Mouse (Mus musculus): ENCODE data around the gene Olfr1331. TPM values are rescaled to one million over a fixed set of nuclear protein-coding genes. Genes with fewer than 3 reads are reported as not detected.
"Not testable (repeated sequence)": the region's sequence is repeated elsewhere in the genome, so short reads cannot be mapped to it uniquely, and the experiment has no call there.

The Olfr1331 gene
- polyA plus RNA-seq (2014; fragmentation: Nextera tagmentation; extraction: Ambion mirVana) = not detected in 2 replicates

DNA sequence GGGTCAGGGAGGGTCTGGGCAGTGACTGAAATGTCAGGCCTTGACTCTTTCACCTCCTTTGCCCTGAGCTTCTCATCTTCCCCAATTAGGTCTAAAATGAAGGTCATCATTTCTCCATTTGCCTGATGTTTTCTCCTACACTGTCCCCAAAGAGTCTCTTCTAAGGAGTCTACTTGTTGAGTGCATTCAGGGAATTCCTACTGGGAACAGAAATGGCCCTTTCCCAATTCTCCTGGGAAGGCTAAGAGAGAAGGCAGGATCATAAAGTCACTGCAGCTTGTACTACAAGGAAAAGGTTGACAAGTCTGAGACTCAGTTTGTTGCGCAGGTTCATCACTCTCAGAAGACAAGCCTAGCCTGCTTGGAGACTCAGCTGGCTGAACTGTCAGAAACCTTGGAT lies at the start of gene Olfr1331:
Gene Olfr1331, plus strand, starts transcription at position 301 of the 400 bp plus-strand sequence.
- Histone ChIP-seq H3K4me3 (ENCODE audit: low read depth, low read length) (no peak within 1 kb of the TSS), H3K9ac (ENCODE audit: low read depth, low read length) (no peak within 1 kb of the TSS), H3K4me2 (no peak within 1 kb of the TSS), H3K4me1 (replicated peaks; ENCODE audit: control insufficient read depth, insufficient read depth, low read length) (no peaks in the 10 kb centered on the region), H3K27me3 (replicated peaks; ENCODE audit: control insufficient read depth, insufficient read depth, low read length) (no peaks in the 10 kb centered on the region), H3K27ac (ENCODE audit: low read depth, low read length) (no peak within 1 kb of the TSS), H3K36me3 (ENCODE audit: control insufficient read depth, insufficient read depth, low read length) (no peaks in the 10 kb centered on the region), H3K9me3 (ENCODE audit: control insufficient read depth, low read length) (no peaks in the 10 kb centered on the region)
- ATAC-seq (replicated peaks; ENCODE audit: low FRiP score) (no peak), DNase-seq (ENCODE audit: low spot score) (no peak)
- WGBS = 88% methylated on average over 1 of the region's 1 CpGs

DNA sequence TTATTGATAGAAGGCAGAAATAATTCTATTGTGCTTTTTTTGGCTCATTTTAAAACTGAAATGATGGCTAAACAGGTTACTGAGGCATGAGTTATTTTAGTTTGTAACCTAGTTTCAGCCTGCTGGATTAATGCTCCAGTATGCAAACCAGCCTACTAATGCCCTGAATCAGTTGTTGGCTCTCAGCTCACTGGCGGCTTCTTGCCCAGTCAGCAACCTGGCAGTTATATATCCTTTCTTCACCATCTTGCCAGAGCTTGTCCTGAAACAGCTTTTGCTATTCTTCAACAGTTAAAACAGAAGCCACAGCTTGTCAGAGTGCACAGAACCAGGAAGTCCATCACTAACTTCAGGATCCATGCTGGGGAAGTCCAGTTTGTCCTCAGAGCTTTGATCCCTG lies 45.5 kb upstream of the Olfr1331 start:
- no peak for ATAC-seq (replicated peaks; ENCODE audit: low FRiP score)
- no peak overlapping the region for H3K27ac ChIP-seq (ENCODE audit: low read depth, low read length)
- 83% methylated on average over 1 of the region's 1 CpGs for WGBS
- H3K9ac ChIP-seq (ENCODE audit: low read depth, low read length) = no peak overlapping the region
- no peaks in the 10 kb centered on the region for H3K4me1 ChIP-seq (replicated peaks; ENCODE audit: control insufficient read depth, insufficient read depth, low read length)
- H3K27me3 ChIP-seq (replicated peaks; ENCODE audit: control insufficient read depth, insufficient read depth, low read length) = no peaks in the 10 kb centered on the region
- H3K36me3 ChIP-seq (ENCODE audit: control insufficient read depth, insufficient read depth, low read length) = no peaks in the 10 kb centered on the region
- no peak overlapping the region for H3K4me2 ChIP-seq
- no peak overlapping the region for H3K4me3 ChIP-seq (ENCODE audit: low read depth, low read length)
- DNase-seq (ENCODE audit: low spot score) = no peak
- no peaks in the 10 kb centered on the region for H3K9me3 ChIP-seq (ENCODE audit: control insufficient read depth, low read length)

DNA sequence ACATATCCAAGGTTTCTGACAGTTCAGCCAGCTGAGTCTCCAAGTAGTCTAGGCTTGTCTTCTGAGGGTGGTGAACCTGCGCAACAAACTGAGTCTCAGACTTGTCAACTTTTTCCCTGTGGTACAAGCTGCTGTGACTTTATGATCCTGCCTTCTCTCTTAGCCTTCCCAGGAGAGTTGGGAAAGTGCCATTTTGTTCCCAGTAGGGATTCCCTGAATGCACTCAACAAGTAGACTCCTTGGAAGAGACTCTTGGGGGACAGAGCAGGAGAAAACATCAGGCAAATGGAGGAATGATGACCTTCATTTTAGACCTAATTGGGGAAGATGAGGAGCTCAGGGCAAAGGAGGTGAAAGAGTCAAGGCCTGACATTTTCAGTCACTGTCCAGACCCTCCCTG lies 28.3 kb upstream of the Olfr1331 start, which contains the start of gene Olfr1333:
Gene Olfr1333, minus strand, starts transcription at position 101 of the 400 bp plus-strand sequence.
- no peak within 1 kb of the TSS for H3K4me3 ChIP-seq (ENCODE audit: low read depth, low read length)
- H3K9ac ChIP-seq (ENCODE audit: low read depth, low read length) = no peak within 1 kb of the TSS
- H3K36me3 ChIP-seq (ENCODE audit: control insufficient read depth, insufficient read depth, low read length) = no peaks in the 10 kb centered on the region
- no peaks in the 10 kb centered on the region for H3K9me3 ChIP-seq (ENCODE audit: control insufficient read depth, low read length)
- 94% methylated on average over 1 of the region's 1 CpGs for WGBS
- no peak within 1 kb of the TSS for H3K27ac ChIP-seq (ENCODE audit: low read depth, low read length)
- DNase-seq (ENCODE audit: low spot score) = no peak
- no peak within 1 kb of the TSS for H3K4me2 ChIP-seq
- no peaks in the 10 kb centered on the region for H3K27me3 ChIP-seq (replicated peaks; ENCODE audit: control insufficient read depth, insufficient read depth, low read length)
- H3K4me1 ChIP-seq (replicated peaks; ENCODE audit: control insufficient read depth, insufficient read depth, low read length) = no peaks in the 10 kb centered on the region
- ATAC-seq (replicated peaks; ENCODE audit: low FRiP score) = no peak

DNA sequence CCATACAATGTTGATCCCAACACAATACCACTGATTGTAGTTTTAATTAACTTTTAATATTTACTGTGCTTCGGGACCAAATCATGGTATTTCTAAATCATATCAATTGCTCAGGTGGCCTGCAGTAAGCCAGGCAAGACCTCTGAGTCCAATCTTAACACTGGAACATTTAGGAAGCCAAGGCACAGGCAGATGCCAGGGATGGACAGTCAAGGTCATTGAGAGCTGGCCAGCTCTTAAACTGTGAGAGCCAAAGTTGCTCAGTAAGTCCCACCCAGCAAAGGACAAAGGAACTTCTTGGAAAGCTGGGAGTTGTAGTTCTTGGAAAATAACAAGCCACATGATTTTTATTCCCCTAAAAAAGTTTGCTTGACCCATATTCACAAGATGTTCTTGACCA lies 2.7 kb upstream of the Olfr1331 start:
- DNase-seq (ENCODE audit: low spot score) (no peak), ATAC-seq (replicated peaks; ENCODE audit: low FRiP score) (no peak)
- Histone ChIP-seq H3K27me3 (replicated peaks; ENCODE audit: control insufficient read depth, insufficient read depth, low read length) (no peaks in the 10 kb centered on the region), H3K9me3 (ENCODE audit: control insufficient read depth, low read length) (no peaks in the 10 kb centered on the region), H3K9ac (ENCODE audit: low read depth, low read length) (no peak overlapping the region), H3K4me3 (ENCODE audit: low read depth, low read length) (no peak overlapping the region), H3K36me3 (ENCODE audit: control insufficient read depth, insufficient read depth, low read length) (no peaks in the 10 kb centered on the region), H3K4me2 (no peak overlapping the region), H3K4me1 (replicated peaks; ENCODE audit: control insufficient read depth, insufficient read depth, low read length) (no peaks in the 10 kb centered on the region), H3K27ac (ENCODE audit: low read depth, low read length) (no peak overlapping the region)
- WGBS = 75% methylated on average over 1 of the region's 1 CpGs

DNA sequence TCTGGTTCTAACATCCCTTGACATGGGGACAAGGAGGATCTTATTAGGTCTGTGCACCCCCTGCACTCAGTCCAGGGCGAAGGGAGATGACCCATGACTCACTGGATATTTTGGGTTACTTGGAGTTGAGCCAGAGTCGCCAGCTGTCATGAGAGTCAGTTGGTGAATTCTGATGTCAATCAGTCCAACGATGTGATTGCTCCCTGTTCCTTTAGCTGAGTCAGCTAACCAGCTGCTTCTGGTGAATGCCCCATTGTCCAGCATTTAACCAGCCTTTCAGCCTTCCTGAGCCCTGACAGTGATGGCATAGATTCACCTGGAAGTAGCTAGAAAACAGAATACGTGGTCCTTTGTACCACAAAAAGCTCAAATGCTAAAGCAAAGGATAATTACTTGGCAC lies 1.7 kb upstream of the Olfr1331 start:
- Histone ChIP-seq H3K9me3 (ENCODE audit: control insufficient read depth, low read length) (no peaks in the 10 kb centered on the region), H3K4me2 (no peak overlapping the region), H3K4me3 (ENCODE audit: low read depth, low read length) (no peak overlapping the region), H3K9ac (ENCODE audit: low read depth, low read length) (no peak overlapping the region), H3K27ac (ENCODE audit: low read depth, low read length) (no peak overlapping the region), H3K36me3 (ENCODE audit: control insufficient read depth, insufficient read depth, low read length) (no peaks in the 10 kb centered on the region), H3K27me3 (replicated peaks; ENCODE audit: control insufficient read depth, insufficient read depth, low read length) (no peaks in the 10 kb centered on the region), H3K4me1 (replicated peaks; ENCODE audit: control insufficient read depth, insufficient read depth, low read length) (no peaks in the 10 kb centered on the region)
- DNase-seq (ENCODE audit: low spot score) = no peak
- no peak for ATAC-seq (replicated peaks; ENCODE audit: low FRiP score)
- 52% methylated on average over 4 of the region's 4 CpGs for WGBS

DNA sequence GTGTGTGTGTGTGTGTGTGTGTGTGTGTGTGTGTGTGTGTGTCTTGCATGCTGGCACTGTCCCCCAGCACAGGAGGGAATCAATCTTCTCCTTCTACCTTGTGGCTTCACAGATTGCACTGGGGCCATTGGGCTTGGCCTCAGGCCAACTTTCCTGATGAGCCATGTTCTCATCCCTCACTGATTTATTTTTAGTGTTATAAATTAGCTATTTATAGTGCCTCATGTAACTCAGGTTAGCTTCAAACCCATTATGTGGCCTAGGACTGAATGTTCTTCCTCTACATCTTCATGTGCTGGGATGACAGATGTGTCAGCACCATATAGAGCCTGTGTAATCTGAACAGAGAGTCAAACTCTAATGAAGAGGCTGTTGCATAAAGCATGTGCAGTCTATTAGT lies 3.1 kb downstream of the Olfr1331 start:
- Histone ChIP-seq H3K27me3 (replicated peaks; ENCODE audit: control insufficient read depth, insufficient read depth, low read length) (no peaks in the 10 kb centered on the region), H3K9me3 (ENCODE audit: control insufficient read depth, low read length) (no peaks in the 10 kb centered on the region), H3K27ac (ENCODE audit: low read depth, low read length) (no peak overlapping the region), H3K36me3 (ENCODE audit: control insufficient read depth, insufficient read depth, low read length) (no peaks in the 10 kb centered on the region), H3K4me3 (ENCODE audit: low read depth, low read length) (no peak overlapping the region), H3K9ac (ENCODE audit: low read depth, low read length) (no peak overlapping the region), H3K4me1 (replicated peaks; ENCODE audit: control insufficient read depth, insufficient read depth, low read length) (no peaks in the 10 kb centered on the region), H3K4me2 (no peak overlapping the region)
- DNase-seq (ENCODE audit: low spot score) (no peak), ATAC-seq (replicated peaks; ENCODE audit: low FRiP score) (no peak)

DNA sequence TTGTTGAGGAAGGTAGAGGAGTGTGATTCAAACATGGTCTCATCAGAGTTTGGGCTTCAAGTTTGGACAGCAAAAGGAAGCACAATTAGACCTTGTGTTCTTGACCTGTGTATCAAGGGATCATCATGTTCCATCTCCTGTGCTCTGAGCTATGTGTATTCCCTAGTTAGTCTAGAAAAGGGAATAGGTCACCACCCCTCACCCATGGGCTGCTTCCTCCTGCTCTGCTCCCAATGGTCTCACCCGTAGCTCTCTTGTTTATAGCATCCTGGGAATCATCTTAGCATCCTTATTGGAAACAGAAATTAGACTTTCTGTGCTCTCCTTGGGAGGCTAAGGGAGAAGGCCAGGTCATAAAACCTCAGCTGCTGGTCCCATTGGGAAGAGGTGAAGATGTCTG lies 23.8 kb downstream of the Olfr1331 start, which contains the start of gene Olfr1330:
Gene Olfr1330, plus strand, starts transcription at position 301 of the 400 bp plus-strand sequence.
- H3K36me3 ChIP-seq (ENCODE audit: control insufficient read depth, insufficient read depth, low read length) = no peaks in the 10 kb centered on the region
- no peak within 1 kb of the TSS for H3K4me3 ChIP-seq (ENCODE audit: low read depth, low read length)
- WGBS = 82% methylated on average over 1 of the region's 1 CpGs
- H3K9me3 ChIP-seq (ENCODE audit: control insufficient read depth, low read length) = no peaks in the 10 kb centered on the region
- no peak for ATAC-seq (replicated peaks; ENCODE audit: low FRiP score)
- H3K27ac ChIP-seq (ENCODE audit: low read depth, low read length) = no peak within 1 kb of the TSS
- DNase-seq (ENCODE audit: low spot score) = no peak
- no peaks in the 10 kb centered on the region for H3K4me1 ChIP-seq (replicated peaks; ENCODE audit: control insufficient read depth, insufficient read depth, low read length)
- no peaks in the 10 kb centered on the region for H3K27me3 ChIP-seq (replicated peaks; ENCODE audit: control insufficient read depth, insufficient read depth, low read length)
- H3K4me2 ChIP-seq = no peak within 1 kb of the TSS
- H3K9ac ChIP-seq (ENCODE audit: low read depth, low read length) = no peak within 1 kb of the TSS

DNA sequence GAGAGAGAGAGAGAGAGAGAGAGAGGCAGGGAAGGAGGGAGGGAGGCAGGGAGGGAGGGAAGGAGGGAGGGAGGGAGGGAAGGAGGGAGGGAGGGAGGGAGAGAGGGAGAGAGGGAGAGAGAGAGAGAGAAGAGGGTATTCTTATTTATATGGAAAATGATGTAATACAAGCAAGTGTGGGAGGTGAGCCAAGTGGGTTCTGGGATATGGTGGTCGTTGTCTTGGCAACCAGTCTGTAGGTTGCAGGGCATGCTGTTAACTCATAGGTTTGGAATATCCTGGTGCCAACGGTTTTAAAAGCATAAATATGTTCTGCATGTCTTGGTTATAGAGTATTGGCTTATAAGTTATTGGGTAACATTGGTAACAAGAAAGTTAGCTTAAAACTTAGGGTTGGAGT lies 37.5 kb downstream of the Olfr1331 start:
- no peak overlapping the region for H3K4me2 ChIP-seq
- no peak overlapping the region for H3K27ac ChIP-seq (ENCODE audit: low read depth, low read length)
- no peak for ATAC-seq (replicated peaks; ENCODE audit: low FRiP score)
- no peak for DNase-seq (ENCODE audit: low spot score)
- H3K36me3 ChIP-seq (ENCODE audit: control insufficient read depth, insufficient read depth, low read length) = no peaks in the 10 kb centered on the region
- WGBS = 69% methylated on average over 2 of the region's 2 CpGs
- no peaks in the 10 kb centered on the region for H3K9me3 ChIP-seq (ENCODE audit: control insufficient read depth, low read length)
- no peak overlapping the region for H3K9ac ChIP-seq (ENCODE audit: low read depth, low read length)
- no peaks in the 10 kb centered on the region for H3K4me1 ChIP-seq (replicated peaks; ENCODE audit: control insufficient read depth, insufficient read depth, low read length)
- no peaks in the 10 kb centered on the region for H3K27me3 ChIP-seq (replicated peaks; ENCODE audit: control insufficient read depth, insufficient read depth, low read length)
- no peak overlapping the region for H3K4me3 ChIP-seq (ENCODE audit: low read depth, low read length)

DNA sequence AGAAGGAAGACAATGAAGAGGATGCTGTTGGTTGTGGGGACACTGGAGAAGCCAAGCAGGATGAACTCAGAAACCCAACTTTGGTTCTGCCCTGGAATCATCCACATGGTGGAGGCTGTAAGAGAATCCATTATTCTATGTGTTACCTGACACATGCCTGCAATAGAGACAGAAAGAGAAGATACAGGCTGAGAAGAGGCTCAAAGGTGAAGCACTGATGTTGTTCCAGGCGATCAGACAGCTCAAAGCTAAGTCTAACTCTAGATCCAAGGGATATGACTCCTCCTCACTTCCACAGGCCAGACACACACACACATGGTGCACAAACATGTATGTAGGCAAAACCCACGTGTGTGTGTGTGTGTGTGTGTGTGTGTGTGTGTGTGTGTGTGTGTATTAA lies 52.9 kb downstream of the Olfr1331 start, which contains the start of gene Olfr1329:
Gene Olfr1329, minus strand, starts transcription at position 101 of the 400 bp plus-strand sequence.
- not testable (repeated sequence) for H3K27me3 ChIP-seq (replicated peaks; ENCODE audit: control insufficient read depth, insufficient read depth, low read length); DNase-seq (ENCODE audit: low spot score); ATAC-seq (replicated peaks; ENCODE audit: low FRiP score); H3K27ac ChIP-seq (ENCODE audit: low read depth, low read length); H3K4me2 ChIP-seq; H3K9ac ChIP-seq (ENCODE audit: low read depth, low read length); H3K9me3 ChIP-seq (ENCODE audit: control insufficient read depth, low read length); H3K36me3 ChIP-seq (ENCODE audit: control insufficient read depth, insufficient read depth, low read length); H3K4me1 ChIP-seq (replicated peaks; ENCODE audit: control insufficient read depth, insufficient read depth, low read length); H3K4me3 ChIP-seq (ENCODE audit: low read depth, low read length)
- WGBS = 51% methylated on average over 2 of the region's 2 CpGs

Data from liver, embryonic 11.5 days (tissue).